Mouse (Mus musculus) ZHBTc4 (cell line): ENCODE data around the gene Dynlt1a.
"Not testable (repeated sequence)": the region's sequence is repeated elsewhere in the genome, so short reads cannot be mapped to it uniquely, and the experiment has no call there.

ENCODE experiments used
- DNase-seq: peaks from one replicate; pipeline ENCODE4 v3.0.0-alpha.2; 2011; ENCODE audit warnings: low read depth, low spot score

Gene Dynlt1a

DNA sequence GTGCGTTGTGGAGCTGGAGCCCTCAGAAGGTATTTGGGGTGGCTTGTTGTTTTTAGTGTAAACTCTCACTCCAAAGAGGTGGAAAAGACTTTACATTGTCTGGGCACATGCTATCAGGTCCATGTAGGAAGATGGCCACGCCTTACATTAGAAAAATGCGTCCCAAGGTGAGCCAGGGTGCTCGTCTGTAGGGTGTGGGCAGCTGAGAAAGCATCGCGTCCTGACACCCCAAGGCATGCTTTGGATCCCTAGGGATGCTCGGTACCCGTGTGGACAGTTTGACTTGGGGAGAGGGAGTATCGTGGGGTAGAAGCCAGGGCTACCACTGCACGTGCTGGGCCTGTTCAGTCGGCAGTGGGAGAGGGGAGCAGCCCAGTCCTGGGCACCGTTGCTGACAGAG is 28.3 kb downstream of the Dynlt1a start:
- DNase-seq = not testable (repeated sequence)

- not testable (repeated sequence) for DNase-seq
Measured at GRCm38 (mm10) chr17:6286169-6286568, 31.1 kb downstream of the Dynlt1a start.

DNA sequence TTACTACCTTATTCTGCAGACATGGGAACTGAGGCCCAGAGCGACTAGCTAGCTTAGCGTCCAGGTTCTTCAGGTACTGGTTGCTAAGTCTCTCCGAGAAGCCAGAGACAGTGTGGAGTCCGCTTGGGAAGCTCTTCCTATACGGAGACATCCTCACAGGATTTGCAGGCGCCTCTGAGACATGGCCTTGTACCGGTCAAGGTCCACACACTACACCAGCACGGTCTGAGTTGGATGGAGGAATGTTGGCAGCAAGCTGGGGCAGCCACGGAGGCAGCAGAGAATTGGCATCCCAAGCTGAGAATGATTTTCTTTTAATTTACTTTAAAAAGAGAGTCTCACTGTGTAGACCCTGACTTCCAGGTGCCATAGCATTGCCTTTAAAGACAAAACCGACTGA is 34.2 kb downstream of the Dynlt1a start:
- DNase-seq = not testable (repeated sequence)

GRCm38 (mm10) chr17:6280513-6280912 is 36.8 kb downstream of the Dynlt1a start:
- DNase-seq = peak; percentile 25

DNA sequence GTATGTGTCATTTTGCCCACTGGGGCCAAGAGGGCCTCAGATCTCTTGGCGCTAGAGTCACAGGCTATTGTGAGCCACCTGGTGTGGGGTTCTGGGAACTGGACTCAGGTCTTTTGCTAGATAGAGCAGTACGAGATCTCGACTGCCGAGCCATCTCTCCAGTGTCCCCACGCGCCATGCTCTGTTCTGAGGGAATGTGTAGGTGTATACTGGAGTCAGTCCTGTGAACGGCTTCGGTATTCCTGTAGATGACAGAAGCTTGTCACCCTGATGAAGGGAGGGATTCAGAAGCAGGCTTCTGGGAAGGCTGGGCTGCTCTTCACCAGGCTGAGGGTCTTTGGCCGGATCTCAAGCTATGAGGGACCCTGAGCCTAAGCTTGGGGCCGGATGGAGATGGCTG is 37.5 kb downstream of the Dynlt1a start:
- DNase-seq = not testable (repeated sequence)

- DNase-seq = peak; percentile 85
Measured at GRCm38 (mm10) chr17:6279205-6279604, 38.1 kb downstream of the Dynlt1a start.

GRCm38 (mm10) chr17:6274693-6275092 is 42.6 kb downstream of the Dynlt1a start:
- DNase-seq = not testable (repeated sequence)

DNA sequence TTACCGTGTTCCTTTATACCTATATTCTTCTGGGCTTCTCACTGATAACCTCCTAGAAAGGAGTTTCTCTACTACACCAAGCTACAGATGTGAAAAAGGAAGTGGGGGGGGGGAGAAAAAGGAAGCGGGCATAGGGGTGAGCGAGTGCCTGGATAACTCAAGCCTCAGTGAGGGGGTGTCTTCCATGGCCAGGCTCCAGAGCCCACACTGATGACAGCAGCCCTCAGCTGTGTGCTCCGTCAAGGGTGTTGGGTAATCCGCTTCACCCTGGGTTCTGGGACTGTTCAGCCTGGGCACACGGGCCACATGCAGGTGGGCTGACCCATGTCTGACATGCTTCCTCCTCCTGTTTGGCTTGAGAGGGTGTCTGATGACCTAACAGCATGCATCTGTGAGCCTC is 45.3 kb downstream of the Dynlt1a start:
- not testable (repeated sequence) for DNase-seq

DNA sequence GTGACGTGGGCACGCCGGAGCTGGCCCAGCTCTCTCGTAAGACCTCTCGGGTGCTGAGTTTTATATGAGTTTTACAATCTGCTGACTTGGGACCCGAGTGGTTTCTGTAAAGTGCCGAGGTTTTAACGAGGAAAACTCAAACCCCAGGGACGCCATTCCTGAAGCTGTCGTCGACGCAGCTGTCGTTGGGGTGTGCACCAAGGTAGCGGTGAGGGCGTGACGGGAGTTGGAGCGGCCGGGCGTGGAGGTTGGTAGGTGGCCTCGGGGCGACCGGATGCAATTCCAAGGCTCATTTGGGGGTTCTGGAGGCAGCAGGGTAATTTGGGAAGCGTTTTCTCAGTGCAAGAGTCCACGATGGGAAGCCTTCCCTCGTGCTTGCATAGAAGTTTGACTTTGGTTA is 46.5 kb downstream of the Dynlt1a start:
- DNase-seq = peak; percentile 52

DNA sequence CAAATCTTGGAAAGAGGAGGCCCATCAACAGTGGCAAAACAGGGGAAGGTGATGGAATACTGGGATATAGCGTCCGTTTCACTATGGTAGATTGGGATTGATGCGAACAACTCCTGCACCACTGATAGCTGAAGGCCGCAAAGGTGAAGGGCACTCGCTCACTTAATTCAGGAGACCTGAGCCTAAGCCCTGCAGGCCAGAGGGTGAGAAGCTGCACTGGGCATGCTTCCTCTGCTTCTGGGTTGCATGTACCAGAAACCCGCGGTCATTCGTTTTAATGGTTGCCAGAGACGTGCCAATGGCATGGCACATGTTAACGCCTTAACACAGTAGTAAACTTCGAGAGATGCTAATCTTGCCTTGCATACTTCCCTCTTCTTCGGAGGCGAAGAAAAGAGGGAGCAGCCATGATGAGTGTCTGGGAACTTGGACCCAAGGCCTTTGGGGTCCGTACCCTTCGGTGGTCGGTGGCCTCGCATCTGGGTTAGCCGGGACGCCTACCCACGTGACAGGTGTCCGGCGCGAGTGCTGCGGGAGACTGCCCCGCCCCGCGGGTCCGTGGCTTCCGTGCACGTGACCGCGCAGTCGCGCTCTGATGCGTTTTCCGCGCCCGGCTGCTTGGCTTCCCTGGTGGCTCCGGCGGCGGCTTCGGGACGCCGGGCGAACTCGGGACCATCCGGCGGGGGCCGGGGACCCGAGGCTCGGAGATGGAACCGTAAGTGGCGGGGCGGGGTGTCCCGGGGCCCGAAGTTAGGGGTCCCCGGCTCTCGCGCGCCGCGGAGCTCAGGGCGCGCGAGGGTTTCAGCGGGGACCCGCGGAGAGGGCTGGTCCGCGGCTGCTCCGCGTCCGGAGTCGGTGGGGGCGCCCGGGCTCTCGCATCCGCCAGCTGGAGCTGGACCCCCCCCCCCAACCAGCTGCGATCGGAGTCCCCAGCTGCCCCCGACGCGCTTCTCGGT is 47.1 kb downstream of the Dynlt1a start:
- peak; percentile 23 for DNase-seq

DNA sequence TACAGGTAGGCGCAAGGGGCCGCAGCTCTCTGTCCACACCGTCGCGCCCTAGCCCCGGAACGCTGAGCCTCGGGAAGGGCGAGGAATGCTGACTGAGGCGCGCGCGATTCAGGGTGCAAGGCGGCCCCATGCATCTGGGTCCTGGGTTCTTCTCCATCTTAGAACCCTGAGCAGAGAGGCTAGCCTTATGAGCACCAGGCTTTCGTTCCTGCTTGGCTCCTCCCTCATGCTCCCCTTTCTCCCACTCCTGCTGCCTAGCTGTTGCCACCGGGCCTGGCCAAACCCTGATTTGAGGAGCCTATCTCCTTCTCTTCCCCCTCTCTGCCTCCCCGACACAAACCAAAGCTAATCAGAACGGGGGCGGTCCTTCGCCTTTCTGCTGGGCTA is 60.2 kb downstream of the Dynlt1a start:
- not testable (repeated sequence) for DNase-seq

- DNase-seq = not testable (repeated sequence)
Measured at GRCm38 (mm10) chr17:6256400-6257069, 60.8 kb downstream of the Dynlt1a start, which contains the start of gene Tmem181a. Tmem181a (plus strand) TSS chr17:6256860.
